Mouse (Mus musculus) kidney, embryonic 16.5 days (tissue): ENCODE measurements around the gene Plcb1. TPM values are rescaled to one million over a fixed set of nuclear protein-coding genes. Genes with fewer than 3 reads are reported as not detected.

Experiments
- ATAC-seq: fragments of 200-750 bp; cut with Nextera tagmentation; 2 replicates; pipeline ENCODE4 v1.8.0; 2017; ENCODE audit warnings: moderate TSS enrichment; ENCODE audit not compliant: low FRiP score, low TSS enrichment
- H3K27ac ChIP-seq: fragments of 300-500 bp; sonication (generic); 2 replicates; pipeline ENCODE4 v1.5.1; 2014; ENCODE audit warnings: low read length
- H3K27me3 ChIP-seq: fragments of 300-500 bp; sonication (generic); 2 replicates; pipeline ENCODE4 v1.6.1; 2014; ENCODE audit warnings: low read length, control low read depth, mixed read lengths; ENCODE audit not compliant: insufficient read depth
- H3K36me3 ChIP-seq: fragments of 300-500 bp; sonication (generic); 2 replicates; pipeline ENCODE4 v1.6.1; 2014; ENCODE audit warnings: low read length, control low read depth, mixed read lengths; ENCODE audit not compliant: insufficient read depth
- H3K4me1 ChIP-seq: fragments of 300-500 bp; sonication (generic); 2 replicates; pipeline ENCODE4 v1.6.1; 2014; ENCODE audit warnings: low read length, control low read depth, mixed read lengths; ENCODE audit not compliant: insufficient read depth
- H3K4me2 ChIP-seq: fragments of 300-500 bp; sonication (generic); replicated peaks from 2 replicates; pipeline ENCODE4 v1.6.1; 2014; ENCODE audit warnings: low read depth, low read length
- H3K4me3 ChIP-seq: fragments of 300-500 bp; sonication (generic); 2 replicates; pipeline ENCODE4 v1.5.1; 2014; ENCODE audit warnings: mild to moderate bottlenecking, low read length
- H3K9ac ChIP-seq: fragments of 300-500 bp; sonication (generic); replicated peaks from 2 replicates; pipeline ENCODE4 v1.6.1; 2014; ENCODE audit warnings: low read length
- H3K9me3 ChIP-seq: fragments of 300-500 bp; sonication (generic); 2 replicates; pipeline ENCODE4 v1.6.1; 2016; ENCODE audit warnings: low read length, control low read depth
- WGBS: fragments of 180-500 bp; shearing (Covaris S2); extraction: QIAGEN DNeasy Blood & Tissue Kit; methylation state at CpG from one replicate; pipeline ENCODE4 v1.1.7; 2014; 5-methylcytosine and 5-hydroxymethylcytosine counted together
- polyA plus RNA-seq: library from polyadenylated mRNA; unstranded; fragments of >200 nt; fragmentation: Nextera tagmentation; extraction: Ambion mirVana; gene quantifications from 2 replicates; pipeline ENCODE4 v1.2.1, GENCODE M21; 2015

Plcb1 gene
- polyA plus RNA-seq, 1 experiment from 2014 or later, result 20.3 TPM

DNA sequence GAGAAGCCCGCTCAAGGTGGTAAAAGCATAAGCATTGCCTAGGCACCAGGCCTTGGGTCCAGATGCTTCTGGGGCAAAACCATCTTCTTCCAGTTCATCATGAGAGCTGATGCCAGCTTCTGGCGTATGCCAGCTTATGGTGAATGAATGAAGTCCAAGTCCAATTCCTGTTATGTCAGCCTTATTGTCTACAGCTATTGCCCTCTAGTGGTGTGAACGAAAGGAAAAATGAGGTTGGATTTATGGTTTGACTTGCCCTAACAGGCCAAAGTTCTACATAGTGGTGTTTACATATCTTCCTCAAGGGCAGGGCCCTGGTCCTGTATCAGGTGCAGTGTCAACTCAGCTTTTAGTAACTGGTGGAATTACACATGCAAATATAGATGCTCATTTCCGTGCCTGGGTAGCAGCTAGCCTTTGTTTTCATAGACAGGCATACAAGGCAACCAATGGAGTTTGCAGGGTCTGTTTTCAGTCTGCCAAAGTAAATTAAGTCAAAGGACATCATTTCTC lies 138.3 kb downstream of the Plcb1 start:
- no peak overlapping the region for H3K27ac ChIP-seq
- H3K4me2 ChIP-seq, result no peak overlapping the region
- H3K4me3 ChIP-seq, result no peak overlapping the region
- no peaks in the 10 kb centered on the region for H3K36me3 ChIP-seq
- H3K9ac ChIP-seq, result no peak overlapping the region
- H3K9me3 ChIP-seq, result no peaks in the 10 kb centered on the region
- peaks cover 10% of the 10 kb centered on the region; the same call in 1 of the 2 replicates for H3K4me1 ChIP-seq
- no peak for ATAC-seq
- no peaks in the 10 kb centered on the region for H3K27me3 ChIP-seq
- 86% methylated on average over 4 of the region's 4 CpGs for WGBS

DNA sequence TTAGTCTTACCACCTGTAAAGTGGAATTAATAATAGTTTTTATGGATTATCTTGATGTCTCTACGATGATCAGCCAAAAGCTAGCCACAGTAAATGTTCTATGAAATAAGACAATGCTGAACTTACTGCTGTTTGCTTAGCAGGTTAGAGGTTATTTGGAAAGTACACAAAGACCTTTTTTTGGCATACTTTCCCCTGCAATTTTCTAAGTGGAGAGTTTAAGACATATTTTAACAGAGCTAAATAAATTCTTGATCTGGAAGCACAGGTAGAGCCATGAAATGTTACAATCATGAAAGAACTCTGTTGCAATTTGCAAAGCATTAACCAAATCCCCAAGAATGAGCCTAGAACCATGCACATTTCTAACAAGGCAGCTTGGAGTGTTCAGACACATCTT lies 140.4 kb downstream of the Plcb1 start:
- 70% methylated on average over 1 of the region's 1 CpGs for WGBS
- H3K9ac ChIP-seq, result no peak overlapping the region

DNA sequence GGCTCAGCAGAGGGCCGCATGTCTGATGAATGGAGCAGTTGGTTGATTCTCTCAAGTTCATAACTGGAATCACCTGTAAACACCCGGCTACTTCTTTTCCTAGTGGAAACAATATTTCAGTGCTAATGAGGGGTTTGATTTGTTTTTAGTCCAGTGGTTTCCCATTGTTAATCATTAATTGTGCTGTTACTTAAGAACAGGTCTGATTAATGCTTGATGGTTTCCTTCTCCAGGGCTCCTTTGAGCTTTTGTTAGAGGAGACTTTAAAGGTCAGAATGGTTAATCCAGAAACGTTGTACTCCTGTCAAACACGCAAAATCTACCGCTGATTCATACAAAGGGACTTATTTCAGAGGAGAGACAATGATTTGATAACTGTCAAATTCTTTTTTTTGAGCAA lies 141.2 kb downstream of the Plcb1 start:
- Histone ChIP-seq H3K9ac (no peak overlapping the region), H3K27me3 (no peaks in the 10 kb centered on the region), H3K9me3 (no peaks in the 10 kb centered on the region), H3K27ac (no peak overlapping the region), H3K4me3 (no peak overlapping the region), H3K4me2 (no peak overlapping the region), H3K36me3 (no peaks in the 10 kb centered on the region), H3K4me1 (peaks cover 29% of the 10 kb centered on the region)
- WGBS, result 25% methylated on average over 5 of the region's 5 CpGs
- peak; percentile 75 for ATAC-seq

More for the DNA sequence above, 140.4 kb downstream of the Plcb1 start:
- Histone ChIP-seq H3K4me2 (no peak overlapping the region), H3K9me3 (no peaks in the 10 kb centered on the region), H3K27me3 (no peaks in the 10 kb centered on the region), H3K4me1 (peaks cover 23% of the 10 kb centered on the region), H3K27ac (0 out of 2 replicates have a peak overlapping the region, but pooled peaks have one; percentile 11), H3K4me3 (no peak overlapping the region), H3K36me3 (no peaks in the 10 kb centered on the region)
- ATAC-seq, result no peak

DNA sequence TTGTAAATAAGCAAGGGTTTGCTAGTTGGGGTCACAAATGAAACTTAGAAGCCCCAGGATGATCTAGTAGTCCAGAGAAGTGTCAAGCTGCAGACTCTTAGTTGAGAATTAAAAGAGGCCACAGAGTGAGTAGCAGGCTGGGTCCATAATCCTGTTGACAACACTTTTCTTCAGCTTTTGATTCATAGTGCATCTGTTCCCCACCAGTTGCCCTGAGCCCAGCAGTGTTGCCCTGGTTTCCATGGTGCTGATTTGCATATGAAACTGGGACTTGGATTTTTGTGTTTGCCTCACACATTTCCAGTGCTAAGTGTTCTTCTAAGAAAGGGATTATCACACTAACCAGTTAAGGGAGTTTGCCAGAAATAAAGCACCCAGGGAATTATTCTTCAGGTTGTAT lies 143.6 kb downstream of the Plcb1 start:
- ATAC-seq, result no peak
- H3K4me3 ChIP-seq, result no peak overlapping the region
- H3K4me1 ChIP-seq, result peaks cover 34% of the 10 kb centered on the region
- H3K4me2 ChIP-seq, result no peak overlapping the region
- H3K9ac ChIP-seq, result no peak overlapping the region
- H3K36me3 ChIP-seq, result no peaks in the 10 kb centered on the region
- H3K27me3 ChIP-seq, result no peaks in the 10 kb centered on the region
- no peaks in the 10 kb centered on the region for H3K9me3 ChIP-seq
- no peak overlapping the region for H3K27ac ChIP-seq

DNA sequence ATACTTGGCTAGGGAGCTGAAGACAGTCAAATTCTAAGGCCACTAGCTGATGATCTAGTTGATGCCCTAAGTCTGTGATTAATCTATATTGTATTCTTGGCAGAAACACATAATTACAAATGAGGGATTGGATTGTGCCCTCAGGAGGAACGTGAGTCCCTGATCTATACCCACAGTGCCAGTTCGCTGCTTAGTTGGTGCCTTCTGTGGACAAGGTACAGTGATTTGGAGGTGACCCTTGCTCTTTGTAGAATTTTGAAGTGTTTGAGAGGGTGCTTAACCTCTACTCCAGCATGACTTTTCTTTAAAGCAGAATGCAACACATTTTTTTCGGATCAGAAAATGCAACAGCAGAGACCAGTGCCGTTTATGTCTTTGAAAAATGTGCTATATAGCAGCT lies 145.1 kb downstream of the Plcb1 start:
- peak overlapping the region; percentile 25; the same call in 1 of the 2 replicates for H3K27ac ChIP-seq
- no peaks in the 10 kb centered on the region for H3K27me3 ChIP-seq
- peaks cover 32% of the 10 kb centered on the region for H3K4me1 ChIP-seq
- H3K36me3 ChIP-seq, result no peaks in the 10 kb centered on the region
- no peak overlapping the region for H3K9ac ChIP-seq
- no peak overlapping the region for H3K4me3 ChIP-seq
- WGBS, result 56% methylated on average over 4 of the region's 4 CpGs
- H3K9me3 ChIP-seq, result no peaks in the 10 kb centered on the region
- H3K4me2 ChIP-seq, result no peak overlapping the region
- 0 out of 2 replicates have a peak, but pooled peaks have one; percentile 44 for ATAC-seq

DNA sequence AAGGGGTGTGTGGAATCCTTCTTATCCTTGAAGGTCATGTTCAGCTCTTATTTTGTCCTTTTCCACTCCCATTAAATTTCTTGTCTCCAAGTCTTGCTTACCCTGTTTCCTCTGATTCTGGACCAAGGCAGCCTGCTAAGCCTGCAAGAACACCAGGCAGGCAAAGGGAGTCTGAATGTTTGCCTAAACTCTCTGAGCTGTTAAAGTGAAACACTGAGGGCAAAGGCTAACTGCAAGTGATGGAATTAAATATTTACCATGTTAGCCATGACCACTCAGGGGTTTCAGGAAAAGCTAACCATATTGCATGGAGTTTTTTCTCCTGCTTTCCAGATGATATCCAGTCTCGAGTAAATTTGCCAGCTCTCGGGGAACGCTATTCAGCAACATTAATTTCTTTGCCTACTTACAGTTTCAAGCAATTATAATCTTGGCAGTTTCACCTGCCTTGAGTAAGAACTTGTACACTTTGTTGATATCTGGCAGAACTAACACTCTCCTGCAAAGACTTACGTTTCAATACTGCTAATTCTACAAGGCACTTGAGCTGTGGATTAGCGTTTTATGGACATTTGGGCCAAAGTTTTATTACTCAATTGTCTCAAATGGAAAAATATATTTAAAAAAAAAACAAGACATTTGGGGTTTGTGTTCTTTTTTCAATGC lies 146.0 kb downstream of the Plcb1 start:
- 43% methylated on average over 5 of the region's 5 CpGs for WGBS
- H3K9ac ChIP-seq, result no peak overlapping the region
- no peaks in the 10 kb centered on the region for H3K27me3 ChIP-seq
- H3K4me3 ChIP-seq, result no peak overlapping the region
- peaks cover 24% of the 10 kb centered on the region for H3K4me1 ChIP-seq
- peak; percentile 85 for ATAC-seq
- peak overlapping the region; percentile 25 for H3K27ac ChIP-seq
- no peaks in the 10 kb centered on the region for H3K9me3 ChIP-seq
- H3K4me2 ChIP-seq, result no peak overlapping the region
- no peaks in the 10 kb centered on the region for H3K36me3 ChIP-seq

DNA sequence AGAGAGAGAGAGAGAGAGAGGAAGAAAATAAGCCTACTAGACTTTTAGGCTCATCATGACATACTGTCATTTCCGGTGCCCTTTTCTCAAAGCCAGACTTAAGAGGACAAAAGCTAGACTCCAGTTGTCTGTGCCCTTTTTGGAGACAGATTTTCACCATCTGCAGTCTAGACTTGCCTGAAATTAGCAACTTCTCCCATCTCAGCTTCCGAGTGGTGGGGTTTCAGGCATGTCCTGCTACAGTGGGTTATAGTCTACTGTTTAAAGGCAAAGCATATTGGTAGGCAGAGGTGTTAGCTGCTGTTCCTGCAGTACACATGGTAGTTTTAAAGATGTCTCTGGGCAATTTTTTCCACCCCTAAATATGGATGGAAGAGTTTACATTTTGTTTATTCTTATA lies 149.6 kb downstream of the Plcb1 start:
- no peak for ATAC-seq
- 87% methylated on average over 2 of the region's 2 CpGs for WGBS
- H3K4me3 ChIP-seq, result no peak overlapping the region
- H3K36me3 ChIP-seq, result no peaks in the 10 kb centered on the region
- H3K4me2 ChIP-seq, result no peak overlapping the region
- no peaks in the 10 kb centered on the region for H3K27me3 ChIP-seq
- no peaks in the 10 kb centered on the region for H3K9me3 ChIP-seq
- no peak overlapping the region for H3K9ac ChIP-seq
- H3K27ac ChIP-seq, result no peak overlapping the region
- H3K4me1 ChIP-seq, result peaks cover 19% of the 10 kb centered on the region

DNA sequence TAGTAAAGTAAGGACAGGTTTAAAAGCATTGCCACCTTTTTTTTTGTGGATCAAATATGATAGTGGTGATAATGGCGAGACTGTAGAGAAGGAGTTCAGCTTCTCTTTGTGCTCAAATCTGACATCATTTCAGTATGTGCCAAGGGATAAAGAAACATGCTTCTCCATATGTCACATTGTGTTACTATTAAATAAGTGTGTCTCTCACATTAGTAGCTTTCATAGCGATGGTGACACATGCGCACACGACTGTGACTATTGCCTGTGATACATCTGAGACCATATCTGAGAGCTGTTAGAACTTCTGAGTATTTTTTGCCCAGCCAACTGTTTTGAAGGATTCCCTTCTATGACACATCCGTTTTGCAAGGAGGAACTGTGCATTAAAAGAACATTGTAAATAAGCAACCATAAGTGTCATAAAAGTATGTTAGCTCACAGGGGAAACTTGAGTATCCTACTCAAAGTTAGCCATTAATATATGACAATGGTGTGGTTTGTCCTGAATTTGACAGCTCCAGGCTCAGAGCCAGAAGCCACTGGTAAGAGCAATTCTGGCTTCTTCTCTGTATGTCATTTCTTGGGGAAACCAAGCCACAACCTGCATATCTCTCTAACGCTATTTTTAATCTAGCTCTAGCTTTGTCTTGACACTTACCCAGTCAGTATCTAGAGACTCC lies 150.2 kb downstream of the Plcb1 start:
- no peak overlapping the region for H3K27ac ChIP-seq
- peaks cover 12% of the 10 kb centered on the region for H3K4me1 ChIP-seq
- no peak for ATAC-seq
- no peak overlapping the region for H3K9ac ChIP-seq
- no peak overlapping the region for H3K4me2 ChIP-seq
- no peaks in the 10 kb centered on the region for H3K9me3 ChIP-seq
- 83% methylated on average over 6 of the region's 6 CpGs for WGBS
- no peaks in the 10 kb centered on the region for H3K36me3 ChIP-seq
- H3K27me3 ChIP-seq, result no peaks in the 10 kb centered on the region
- H3K4me3 ChIP-seq, result no peak overlapping the region

DNA sequence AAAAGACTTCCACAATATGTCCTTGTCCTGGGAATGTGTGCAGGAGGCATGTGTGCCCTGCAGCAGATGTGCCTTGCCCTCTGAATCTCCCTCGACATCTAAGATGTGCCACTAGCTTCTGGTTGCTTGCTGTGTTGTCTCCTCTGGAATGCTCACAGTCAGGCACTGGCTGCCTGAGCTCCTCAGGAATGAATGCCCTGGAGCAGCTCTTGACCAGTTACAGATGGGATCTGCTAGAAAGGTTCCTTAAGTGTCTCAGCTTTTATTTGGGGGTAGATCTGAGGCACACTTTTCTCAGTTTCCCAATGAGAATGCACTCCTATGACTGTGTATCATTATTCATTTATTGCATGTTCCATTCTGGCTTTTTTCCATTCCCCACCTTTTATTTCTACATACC lies 151.8 kb downstream of the Plcb1 start:
- no peak for ATAC-seq
- H3K4me2 ChIP-seq, result no peak overlapping the region
- H3K27me3 ChIP-seq, result no peaks in the 10 kb centered on the region
- H3K9ac ChIP-seq, result no peak overlapping the region
- no peak overlapping the region for H3K27ac ChIP-seq
- peaks cover 8% of the 10 kb centered on the region for H3K4me1 ChIP-seq
- WGBS, result 48% methylated on average over 1 of the region's 1 CpGs
- H3K9me3 ChIP-seq, result no peaks in the 10 kb centered on the region
- H3K36me3 ChIP-seq, result no peaks in the 10 kb centered on the region
- no peak overlapping the region for H3K4me3 ChIP-seq

DNA sequence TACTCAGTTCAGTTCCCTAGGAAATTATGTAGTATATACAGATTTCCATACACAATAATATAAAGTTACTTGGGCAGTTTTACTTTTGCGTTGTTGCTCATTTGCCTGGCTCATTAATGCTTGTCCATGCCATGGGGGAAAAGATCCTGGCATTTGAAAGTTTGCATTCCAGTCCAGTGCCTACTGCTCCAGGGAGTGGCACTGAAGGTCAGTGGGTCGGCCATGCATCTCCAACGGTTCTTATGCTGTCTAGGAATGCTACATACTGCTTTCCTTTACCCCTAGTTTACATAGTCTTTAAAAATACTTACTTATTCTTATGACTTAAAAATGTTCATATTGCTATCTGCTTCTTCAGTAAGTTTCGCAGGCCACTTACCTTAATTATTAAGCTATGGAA lies 156.2 kb downstream of the Plcb1 start:
- H3K4me3 ChIP-seq, result no peak overlapping the region
- WGBS, result 53% methylated on average over 4 of the region's 4 CpGs
- H3K36me3 ChIP-seq, result no peaks in the 10 kb centered on the region
- H3K9me3 ChIP-seq, result no peaks in the 10 kb centered on the region
- peaks cover 15% of the 10 kb centered on the region for H3K4me1 ChIP-seq
- no peak overlapping the region for H3K9ac ChIP-seq
- H3K27ac ChIP-seq, result no peak overlapping the region
- H3K4me2 ChIP-seq, result no peak overlapping the region
- peak; percentile 75; the same call in 1 of the 2 replicates for ATAC-seq
- no peaks in the 10 kb centered on the region for H3K27me3 ChIP-seq
